Mouse (Mus musculus) right cerebral cortex, postnatal 14 days (tissue): ENCODE measurements around the gene H2afx.
"Not testable (repeated sequence)": the region's sequence is repeated elsewhere in the genome, so short reads cannot be mapped to it uniquely, and the experiment has no call there.

Experiments
- DNase-seq: peaks from one replicate; pipeline ENCODE4 v3.0.0; 2022

Gene H2afx

DNA sequence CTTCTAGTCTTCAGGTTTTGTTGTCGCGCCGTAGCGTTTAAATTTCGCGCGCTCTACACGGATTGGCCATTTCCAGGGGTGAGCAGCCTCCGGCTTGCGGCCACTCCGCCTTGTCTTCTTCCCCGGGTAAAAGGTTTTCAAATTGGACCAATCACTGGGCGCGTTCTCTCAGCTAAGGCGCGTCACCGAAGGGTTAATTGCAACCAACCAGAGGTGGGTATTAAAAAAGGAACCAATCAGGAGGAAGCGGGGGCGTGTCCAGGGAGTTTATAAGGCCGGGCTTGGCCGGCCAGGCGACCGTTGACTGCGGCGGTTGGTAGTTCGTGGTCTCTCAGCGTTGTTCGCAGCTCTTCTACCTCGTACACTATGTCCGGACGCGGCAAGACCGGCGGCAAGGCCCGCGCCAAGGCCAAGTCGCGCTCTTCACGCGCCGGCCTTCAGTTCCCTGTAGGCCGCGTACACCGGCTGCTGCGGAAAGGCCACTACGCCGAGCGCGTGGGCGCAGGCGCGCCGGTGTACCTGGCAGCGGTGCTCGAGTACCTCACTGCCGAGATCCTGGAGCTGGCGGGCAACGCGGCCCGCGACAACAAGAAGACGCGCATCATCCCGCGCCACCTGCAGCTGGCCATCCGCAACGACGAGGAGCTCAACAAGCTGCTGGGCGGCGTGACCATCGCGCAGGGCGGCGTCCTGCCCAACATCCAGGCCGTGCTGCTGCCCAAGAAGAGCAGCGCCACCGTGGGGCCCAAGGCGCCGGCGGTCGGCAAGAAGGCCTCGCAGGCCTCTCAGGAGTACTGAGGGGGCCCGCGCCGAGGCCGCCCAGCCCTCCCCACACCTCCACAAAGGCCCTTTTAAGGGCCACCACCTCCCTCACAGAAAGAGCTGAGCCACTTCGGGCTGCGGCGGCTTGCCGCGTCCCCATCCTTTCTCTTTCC is at the start of gene H2afx:
Gene H2afx, plus strand, starts transcription at position 299 of the 935 bp plus-strand sequence.
- DNase-seq, result peak; percentile 94

DNA sequence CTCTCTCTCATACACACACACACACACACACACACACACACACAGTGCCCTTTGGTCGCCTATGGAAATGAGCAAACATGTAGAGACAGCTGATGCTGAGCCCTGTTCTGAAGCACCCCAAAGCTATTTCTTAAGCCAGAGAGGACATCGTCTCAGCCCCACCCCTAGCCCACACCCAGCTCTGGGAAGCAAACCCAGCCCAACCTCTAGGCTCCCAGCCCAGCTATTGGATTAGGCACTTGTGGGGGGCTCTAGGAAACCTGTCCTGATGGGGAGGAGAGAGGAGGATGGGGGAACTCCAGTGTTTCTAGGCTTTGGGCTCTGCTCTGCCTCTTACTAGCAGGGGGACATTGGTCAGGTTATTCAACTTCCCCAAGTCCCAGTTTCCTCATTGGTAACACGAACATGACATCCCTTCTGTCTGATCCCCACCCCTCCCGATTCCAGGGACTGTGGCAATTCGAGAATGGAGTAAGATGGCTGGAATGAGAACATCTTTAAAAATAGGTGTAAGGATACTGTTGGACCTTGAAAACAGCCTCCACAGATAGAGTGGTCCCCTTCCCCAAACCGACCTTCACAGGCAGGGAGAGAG is 48.1 kb upstream of the H2afx start:
- no peak for DNase-seq

DNA sequence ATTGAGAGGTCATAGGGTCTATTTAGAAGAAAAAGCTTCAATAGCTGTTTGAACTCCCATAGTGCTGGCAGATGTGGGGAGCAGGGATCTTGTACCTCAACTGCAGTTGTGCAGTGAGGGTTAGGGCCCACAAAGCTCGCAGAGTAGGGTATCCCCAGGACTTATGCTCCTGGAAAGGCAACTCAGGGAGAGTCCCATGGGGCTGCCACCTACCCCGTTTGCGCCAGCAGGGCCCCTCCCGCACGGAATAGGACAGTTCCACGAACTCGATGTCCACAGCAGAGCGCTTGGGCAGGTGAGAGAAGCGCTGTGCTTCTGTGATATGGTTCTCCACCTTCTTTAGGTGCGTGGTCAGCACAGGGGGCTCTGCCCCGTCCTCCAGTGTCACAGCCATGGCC is 47.5 kb upstream of the H2afx start:
- DNase-seq, result no peak

DNA sequence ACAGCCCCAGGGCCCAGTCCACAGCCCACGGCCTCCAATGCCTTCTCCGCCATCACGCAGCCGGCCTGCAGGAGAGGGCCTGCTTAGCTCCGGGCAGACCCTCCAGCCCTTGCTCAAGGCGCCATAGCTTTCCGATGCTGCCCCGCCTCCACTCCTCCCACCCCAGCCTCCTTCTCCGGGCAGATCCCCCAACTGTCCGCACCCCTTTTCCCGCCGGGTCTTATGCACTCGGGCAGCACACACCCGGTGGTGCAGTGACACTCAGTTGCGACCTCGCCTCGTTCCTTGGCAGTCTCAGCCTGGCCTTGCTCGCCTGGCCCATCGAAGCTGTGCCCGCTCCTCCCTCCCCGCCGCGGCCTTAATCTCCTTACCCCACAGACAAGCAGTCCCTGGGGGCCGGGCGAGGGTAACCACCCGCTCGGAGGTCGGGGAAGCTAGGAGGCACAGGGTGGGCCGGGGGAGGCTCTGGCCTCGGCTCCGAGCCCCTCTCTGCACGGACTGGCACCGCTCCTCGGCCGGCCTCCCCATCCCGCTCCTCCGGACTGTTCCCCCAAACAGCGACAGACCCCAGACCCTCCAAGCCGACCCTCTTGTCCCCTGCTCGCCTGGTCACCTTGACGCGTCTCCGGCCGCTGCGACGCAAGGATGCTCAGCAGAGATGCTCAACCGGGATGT is 47.0 kb upstream of the H2afx start:
- peak; percentile 38 for DNase-seq

DNA sequence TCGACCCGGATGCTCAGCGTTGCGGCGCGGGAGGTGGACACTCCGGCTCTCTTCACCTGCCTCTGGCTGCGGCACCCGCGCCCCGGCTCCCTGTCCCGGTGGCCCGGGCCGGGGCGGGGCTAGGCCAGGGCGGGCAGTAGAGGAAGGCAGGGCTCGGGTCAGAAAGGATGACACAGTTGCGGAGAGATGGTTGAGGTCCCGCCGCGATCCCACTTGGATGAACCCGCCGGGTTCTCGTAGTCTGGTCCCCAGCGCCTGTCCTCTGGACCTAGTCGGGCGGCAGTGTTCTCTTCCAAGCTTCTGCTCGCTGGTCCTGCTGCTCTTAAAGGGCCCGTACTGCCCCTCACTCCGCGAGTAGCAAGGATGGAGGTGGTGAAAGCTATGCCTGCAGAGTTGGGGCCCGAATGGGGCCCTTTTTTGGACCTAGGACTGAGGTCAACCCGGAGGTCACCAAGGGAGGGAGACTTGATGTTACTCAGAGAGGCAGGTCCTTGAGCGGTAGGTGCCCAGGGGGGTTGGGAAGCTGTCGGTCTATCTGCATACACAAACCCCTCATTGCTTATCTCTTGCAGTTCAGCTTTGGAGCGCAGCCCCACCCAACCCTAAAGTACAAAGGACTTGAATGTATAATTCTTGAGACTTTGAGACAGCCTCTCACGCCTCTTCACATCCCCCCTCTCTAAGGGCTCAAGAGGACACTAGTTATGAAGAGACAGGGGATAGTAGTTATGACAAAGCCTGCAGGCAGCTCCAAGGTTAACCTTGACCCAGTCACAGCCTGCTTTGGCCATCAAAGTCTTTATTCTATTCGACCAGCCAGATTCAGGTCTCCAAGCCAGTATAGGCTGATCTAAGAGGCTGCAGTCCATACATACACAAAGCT is 46.2 kb upstream of the H2afx start, which contains the start of gene Abcg4:
Gene Abcg4, minus strand, starts transcription at position 540 of the 883 bp plus-strand sequence.
- peak; percentile 48 for DNase-seq

DNA sequence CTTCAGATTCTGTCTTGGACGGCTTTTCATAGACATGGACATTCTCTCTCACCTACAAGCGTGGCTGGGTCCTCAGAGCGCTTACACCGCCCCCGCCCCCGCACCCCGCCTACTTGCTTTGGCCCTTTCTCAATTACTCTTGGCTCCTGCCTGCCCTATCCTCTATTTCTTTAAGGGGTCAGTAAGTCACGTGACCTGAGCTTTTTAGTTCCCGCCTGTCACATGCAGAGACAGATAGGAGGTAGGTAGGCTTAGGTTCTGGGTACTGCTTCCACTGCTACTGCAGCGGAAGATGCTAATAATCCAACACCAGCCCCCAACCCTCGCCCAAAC is 45.6 kb upstream of the H2afx start:
- DNase-seq, result no peak

DNA sequence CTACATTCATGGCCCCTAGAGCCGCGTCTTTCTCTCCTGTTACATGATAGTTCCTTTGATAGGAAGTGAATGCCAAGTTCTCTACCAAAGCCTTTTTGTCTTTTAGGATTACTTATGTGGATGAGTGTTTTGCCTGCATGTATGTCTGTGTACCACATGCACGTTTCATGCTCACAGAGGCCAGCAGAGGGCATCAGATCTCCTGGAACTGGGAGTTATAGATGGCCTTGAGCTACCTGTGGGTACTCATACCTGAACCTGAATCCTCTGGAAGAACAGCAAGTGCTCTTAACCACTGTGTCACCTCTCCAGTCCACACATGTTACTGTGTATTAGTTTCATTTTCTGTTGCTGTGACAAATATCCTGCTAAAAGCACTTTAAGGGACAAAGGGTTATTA is 42.0 kb upstream of the H2afx start:
- DNase-seq, result no peak

DNA sequence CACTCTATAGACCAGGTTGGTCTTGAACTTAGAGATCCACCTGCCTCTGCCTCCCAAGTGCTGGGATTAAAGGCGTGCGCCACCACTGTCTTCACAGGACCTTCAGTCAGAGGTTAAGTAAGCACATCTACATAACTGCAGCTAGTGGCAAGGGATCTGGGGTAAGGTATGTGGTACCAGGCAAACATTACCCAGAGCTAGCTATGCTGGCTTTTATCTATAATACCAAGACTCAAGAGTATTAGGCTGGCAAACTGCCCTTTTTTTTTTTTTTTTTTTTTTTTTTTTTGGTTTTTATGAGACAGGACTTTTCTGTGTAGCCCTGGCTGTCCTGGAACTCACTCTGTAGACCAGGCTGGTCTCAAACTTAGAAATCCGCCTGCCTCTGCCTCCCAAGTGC is 34.5 kb upstream of the H2afx start:
- DNase-seq, result not testable (repeated sequence)

DNA sequence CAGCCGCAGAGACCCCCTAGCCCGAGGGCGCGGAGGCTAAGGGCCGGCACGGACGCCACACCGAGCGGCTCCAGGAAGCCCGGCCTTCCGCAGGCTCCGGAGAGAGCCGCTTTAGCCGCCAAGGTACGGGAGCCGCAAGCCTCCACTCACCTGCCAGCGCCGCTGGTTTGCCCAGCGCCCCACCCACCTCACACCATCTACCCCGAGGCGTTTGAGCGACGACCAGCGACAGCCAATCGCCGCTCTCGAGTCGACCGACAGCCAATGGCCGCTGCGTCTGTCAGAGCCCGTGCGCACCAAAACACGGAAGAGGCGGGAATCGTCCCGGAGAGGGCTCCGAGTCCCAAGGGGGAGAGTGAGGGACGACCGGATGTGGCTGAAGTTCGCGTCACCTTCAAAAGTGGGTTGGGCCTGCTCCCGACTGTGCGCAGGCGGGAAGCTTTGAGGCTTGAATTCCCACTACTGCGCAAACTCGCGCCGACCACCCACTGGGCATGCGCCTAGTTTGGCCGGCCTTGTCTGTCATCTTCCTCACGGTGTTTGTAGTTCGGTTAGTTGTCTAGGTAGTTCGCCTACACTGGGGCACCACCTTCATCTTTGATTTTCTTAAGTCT is 28.9 kb upstream of the H2afx start, which contains the start of gene Hinfp:
Gene Hinfp, minus strand, starts transcription at position 206 of the 614 bp plus-strand sequence.
- DNase-seq, result peak; percentile 97

DNA sequence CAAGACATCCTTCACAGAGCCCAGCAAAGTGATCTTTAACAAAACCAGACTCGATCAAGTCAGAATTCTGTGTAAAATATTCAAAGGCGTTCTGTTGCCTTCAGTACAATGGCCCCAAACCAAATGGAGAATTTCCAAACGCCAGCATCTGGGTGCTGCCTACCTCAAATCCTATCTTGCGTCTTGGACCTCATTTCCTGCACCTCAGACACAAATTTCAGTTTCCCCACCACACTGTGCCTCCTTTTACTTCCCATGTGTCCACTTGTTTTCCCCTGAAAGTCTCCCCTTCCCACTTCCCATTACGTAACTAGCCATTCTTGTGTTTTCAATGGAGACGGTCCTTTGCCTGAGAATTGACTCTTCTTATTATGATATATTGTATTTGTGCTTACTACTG is 28.0 kb upstream of the H2afx start:
- no peak for DNase-seq

DNA sequence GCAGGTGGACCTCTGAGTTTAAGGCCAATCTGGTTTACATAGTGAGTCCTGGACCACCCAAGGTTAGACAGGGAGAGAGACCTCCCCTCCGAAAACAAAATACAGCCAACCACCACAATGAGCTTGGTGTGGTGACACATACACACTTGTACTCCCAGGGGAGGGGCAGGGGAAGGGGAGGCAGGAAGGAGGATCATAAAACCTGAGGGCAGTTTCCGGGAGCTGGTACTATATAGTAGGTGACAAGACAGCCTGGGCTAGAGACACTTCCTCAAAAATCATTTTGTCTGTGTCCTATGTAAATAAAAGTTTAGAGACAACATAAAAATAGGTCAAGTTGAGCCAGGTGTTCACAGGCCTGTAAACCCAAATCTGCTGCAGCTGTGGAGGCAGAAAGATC is 27.2 kb upstream of the H2afx start:
- DNase-seq, result no peak

DNA sequence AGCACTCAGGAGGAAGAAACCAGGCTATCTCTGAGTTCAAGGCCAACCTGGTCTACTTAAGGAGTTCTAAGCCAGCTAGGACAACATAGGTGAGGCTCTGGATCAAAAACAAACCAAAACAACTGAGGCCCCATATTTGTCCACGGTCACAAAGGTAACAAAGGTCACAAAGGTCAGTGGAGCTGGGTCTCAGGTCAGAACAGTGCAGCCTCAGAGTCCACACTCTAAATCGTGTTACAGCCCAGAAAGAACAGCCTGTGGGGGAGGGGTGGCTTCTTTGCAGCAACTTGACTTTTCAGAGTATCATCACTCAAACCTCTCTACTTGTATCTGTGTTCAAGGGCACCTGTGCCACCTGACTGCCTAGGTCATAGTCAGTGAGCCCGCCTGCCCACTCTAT is 24.7 kb upstream of the H2afx start:
- no peak for DNase-seq

DNA sequence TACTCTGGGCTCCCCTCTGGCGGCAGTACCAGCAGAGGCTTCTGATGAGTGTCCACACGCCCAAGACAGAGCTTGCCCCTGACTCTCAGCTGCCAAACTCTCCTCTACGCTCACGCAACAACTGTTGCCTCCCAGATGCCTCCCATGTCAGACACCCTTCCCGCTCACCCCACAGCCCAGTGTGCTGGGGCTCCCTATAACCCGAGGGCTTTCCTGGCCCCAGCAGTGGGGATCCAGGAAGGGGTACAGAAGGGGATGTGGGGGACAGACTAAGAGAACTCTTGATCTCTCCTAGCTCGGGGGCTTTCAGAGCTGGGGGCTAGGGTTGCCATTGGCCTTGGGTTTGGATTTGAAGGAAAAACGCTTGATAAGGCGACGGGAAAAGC is 23.8 kb upstream of the H2afx start:
- no peak for DNase-seq

DNA sequence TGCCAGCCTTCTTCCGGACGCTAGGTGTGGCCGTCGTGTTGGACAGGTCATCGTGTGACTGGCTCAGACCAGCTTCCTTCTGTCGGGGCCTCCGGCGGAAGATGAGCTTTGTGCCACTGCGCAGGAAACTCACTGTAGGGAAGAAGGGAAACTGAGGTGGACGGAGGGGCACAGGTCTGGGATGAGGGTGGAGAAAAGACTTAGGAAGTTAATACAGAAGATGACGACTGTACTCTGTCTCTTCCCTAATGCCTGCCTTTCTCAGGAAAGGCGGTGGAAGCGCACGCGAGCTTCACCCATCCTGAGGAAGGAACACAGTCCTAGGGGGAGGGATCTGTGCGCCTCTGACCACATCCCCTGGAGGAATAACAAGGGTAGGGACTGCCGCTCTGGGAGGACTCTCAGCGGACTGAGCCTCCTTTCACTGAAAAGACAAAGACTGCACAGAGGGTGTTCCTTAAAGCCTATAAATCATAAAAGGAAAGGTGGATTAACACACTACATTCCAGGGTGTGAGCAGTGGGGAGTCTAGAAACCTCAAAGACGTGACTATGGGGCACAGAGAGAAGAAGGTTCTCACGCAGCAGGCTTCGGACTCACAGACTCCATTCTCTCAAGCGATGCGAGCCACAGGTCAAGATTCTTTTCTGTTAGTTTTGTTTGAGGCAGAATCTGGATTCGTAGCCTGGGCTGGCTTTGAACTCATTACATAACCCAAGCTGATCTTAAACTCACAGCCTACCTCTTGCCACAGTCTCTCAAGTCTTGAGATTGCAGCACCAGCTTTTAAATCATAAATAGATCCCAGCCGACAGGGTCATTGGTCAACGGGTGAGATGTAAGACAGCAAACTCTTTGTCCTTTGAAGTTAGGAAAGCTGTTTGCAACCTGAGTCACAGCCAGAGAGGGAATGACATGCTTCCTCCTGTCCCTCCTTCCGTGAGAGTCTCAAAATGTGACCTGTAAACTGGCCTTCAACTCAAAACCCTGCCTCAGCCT is 23.1 kb upstream of the H2afx start:
- DNase-seq, result no peak

DNA sequence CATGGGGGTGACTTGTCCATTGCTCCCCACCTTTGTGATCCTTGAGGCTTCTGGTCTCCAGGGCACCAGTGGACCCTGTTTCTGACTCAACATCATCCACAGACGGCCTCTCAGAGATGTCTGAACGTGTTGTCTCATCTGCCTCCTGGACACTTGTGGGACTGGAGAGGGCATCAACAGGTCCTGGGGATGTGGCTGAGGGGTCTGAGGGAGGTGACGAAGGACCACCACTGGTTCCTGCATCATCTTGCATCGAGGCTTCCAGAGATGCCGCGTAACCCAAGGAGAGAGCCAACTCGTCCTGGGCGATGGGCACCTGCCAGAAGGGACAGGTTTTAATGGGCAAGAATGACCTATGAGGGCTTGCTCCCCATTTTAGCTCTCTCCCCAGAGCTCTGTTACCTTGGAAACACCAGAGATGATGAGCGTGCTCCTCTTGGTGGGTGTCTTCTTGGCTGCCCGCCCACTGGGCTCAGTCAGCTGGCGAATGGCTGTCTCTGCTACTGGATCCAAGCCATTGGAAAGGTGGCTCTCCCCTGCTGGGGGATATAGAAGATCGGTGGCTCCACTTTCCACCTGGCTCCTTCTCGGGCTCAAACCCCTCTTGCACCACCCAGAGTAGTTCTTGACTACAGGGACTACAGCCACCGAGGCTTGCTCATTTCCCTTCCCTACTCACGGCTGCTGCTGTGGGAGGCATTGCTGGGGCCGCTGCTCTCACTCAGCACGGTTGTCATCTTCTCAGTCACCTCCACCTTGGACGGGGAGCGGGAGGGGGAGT is 20.8 kb upstream of the H2afx start:
- peak; percentile 87 for DNase-seq

DNA sequence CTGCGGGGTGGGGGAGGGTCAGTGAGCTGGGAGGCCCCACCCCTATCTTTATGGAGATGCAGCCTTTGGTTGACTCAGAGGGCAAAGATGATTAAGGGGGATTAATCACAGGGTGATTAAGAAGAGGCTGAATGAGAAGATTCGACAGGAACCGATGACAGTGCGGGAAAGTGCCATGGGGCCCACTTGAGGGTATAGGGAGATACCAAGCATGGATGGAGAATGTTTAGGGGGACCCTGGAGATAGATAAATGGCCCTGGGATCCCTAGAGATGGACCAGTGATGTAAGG is 20.3 kb upstream of the H2afx start:
- DNase-seq, result no peak

DNA sequence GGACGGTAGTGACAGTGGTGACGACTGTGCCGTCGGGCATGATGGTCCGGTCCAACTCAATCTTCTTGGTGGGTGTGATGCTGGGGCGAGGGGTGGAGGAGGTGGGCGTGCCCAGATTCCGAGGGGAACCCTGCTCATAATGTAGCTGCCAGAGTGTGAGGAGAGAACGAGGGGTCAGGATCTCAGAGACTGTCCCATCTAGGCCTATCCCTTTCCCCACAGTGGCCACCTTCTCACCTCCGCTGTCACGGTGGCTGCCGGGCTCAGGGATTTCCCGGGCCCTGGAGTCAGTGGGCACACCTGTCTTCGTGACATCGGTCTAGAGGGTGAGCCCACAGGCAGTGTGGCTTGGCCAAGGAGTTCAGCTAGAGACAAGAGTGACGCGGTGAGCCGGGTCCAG is 19.6 kb upstream of the H2afx start:
- DNase-seq, result no peak

DNA sequence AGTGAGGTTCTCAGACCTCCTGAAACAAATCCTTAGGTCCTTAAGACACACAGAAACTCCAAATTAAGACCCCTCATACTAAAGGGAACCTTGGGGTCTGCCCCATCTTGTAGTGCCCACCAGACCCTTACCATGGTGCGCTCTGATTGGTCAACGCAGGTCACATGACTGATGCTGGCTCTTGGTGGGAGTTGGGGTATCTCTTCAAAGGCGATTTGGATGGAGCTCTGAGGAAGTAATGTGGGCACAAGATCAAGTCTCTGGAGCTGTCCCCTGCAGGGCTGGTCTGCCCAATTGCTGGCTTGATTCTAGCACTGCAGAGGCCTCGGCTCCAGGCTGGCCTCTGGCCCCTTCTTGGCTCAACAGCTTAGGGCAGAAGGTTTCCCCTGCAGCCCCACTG is 17.0 kb upstream of the H2afx start:
- no peak for DNase-seq

DNA sequence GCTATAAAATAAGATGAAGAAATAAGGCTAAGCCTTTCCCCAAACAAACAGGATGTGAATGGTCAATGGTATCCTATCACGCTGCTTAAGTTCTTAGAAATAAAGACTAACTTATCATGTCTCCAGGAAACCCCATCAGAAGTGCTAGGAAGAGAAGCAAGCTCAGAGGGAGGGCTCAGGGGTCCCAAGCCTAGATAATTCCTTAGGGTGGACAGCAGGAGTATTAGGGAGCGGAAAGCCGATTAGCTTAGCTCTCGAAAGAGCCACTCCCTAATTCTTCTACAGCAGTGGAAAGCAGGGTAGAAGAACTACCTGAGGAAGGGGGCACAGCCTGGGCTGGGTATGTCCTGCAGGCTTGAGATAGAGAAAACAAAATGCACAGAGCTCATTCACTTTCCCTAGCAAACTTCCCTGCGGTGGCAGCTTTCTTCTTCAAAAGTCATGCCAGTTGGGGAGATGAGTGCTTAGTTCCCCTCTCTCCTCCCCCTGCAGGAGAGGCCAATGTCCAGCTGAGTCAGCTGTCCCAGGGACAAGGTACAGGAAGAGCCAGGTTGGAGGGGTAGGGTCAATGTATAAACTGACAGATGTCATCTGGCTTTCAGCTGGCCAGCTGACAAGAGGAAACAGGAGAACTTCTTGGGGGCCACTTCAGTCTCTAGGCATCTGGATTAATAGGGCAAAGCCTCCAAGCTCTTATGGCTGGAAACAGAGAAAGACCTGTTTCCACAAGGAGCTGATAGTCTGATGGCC is 16.2 kb upstream of the H2afx start:
- DNase-seq, result no peak

DNA sequence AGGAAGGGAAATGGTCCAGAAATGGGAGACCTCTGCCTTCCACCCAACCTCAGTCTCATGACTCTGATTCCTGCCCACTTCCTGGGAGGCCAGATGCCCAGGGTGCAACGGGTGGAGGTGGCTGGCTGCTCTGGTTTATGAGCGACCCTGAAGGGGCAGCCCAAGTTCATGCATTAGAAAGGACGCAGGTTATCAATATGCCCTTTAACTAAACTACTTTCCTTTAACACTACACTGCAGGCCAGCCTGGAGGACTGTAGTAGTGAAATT is 15.7 kb upstream of the H2afx start:
- no peak for DNase-seq
